Mouse (Mus musculus) liver, adult 2 months (tissue): ENCODE measurements around the gene Pfkfb1. TPM values are rescaled to one million over a fixed set of nuclear protein-coding genes. Genes with fewer than 3 reads are reported as not detected.

Experiments
- DNase-seq: peaks from one replicate; pipeline ENCODE4 v3.0.0-alpha.2; 2011; ENCODE audit warnings: low read depth, low spot score; ENCODE audit errors: extremely low read depth
- H3K27ac ChIP-seq: fragments of 200-500 bp; replicated peaks from 2 replicates; pipeline ENCODE4 v1.5.1; 2012; ENCODE audit warnings: low read depth, mild to moderate bottlenecking, control low read depth, inconsistent platforms, low read length; ENCODE audit not compliant: insufficient read depth
- H3K27me3 ChIP-seq: fragments of 200-500 bp; 2 replicates; pipeline ENCODE4 v1.6.1; 2012; ENCODE audit warnings: mild to moderate bottlenecking, moderate library complexity, low read length, inconsistent platforms; ENCODE audit not compliant: control insufficient read depth, insufficient read depth
- H3K36me3 ChIP-seq: fragments of 200-500 bp; 2 replicates; pipeline ENCODE4 v1.6.1; 2012; ENCODE audit warnings: low read length, inconsistent platforms; ENCODE audit not compliant: control insufficient read depth, insufficient read depth
- H3K4me1 ChIP-seq: fragments of 200-500 bp; 2 replicates; pipeline ENCODE4 v1.6.1; 2011; ENCODE audit warnings: low read length; ENCODE audit not compliant: control insufficient read depth, insufficient read depth
- H3K4me3 ChIP-seq: fragments of 200-500 bp; 2 replicates; pipeline ENCODE4 v1.5.1; 2011; ENCODE audit warnings: low read depth, mild to moderate bottlenecking, control low read depth, low read length, moderate library complexity; ENCODE audit not compliant: insufficient read depth
- H3K79me2 ChIP-seq: fragments of 200-500 bp; 2 replicates; pipeline ENCODE4 v1.6.1; 2012; ENCODE audit warnings: inconsistent platforms, mild to moderate bottlenecking, low read length, moderate library complexity; ENCODE audit not compliant: control insufficient read depth, insufficient read depth
- H3K9ac ChIP-seq: fragments of 200-500 bp; 2 replicates; pipeline ENCODE4 v1.6.1; 2012; ENCODE audit warnings: low read depth, mild to moderate bottlenecking, control low read depth, inconsistent platforms, low read length
- CTCF ChIP-seq: fragments of 200-500 bp; IDR thresholded peaks from 2 replicates; pipeline ENCODE4 v1.5.1; 2011; ENCODE audit warnings: low read depth, low read length, control low read depth
- POLR2A ChIP-seq: fragments of 200-500 bp; IDR thresholded peaks from 2 replicates; pipeline ENCODE4 v1.6.1; 2011; ENCODE audit warnings: low read length, control low read depth; ENCODE audit not compliant: insufficient read depth; ENCODE audit errors: extremely low read depth
- WGBS: fragments of 180-500 bp; shearing (Covaris S2); methylation state at CpG from one replicate; pipeline ENCODE4 v1.1.7; 2018; 5-methylcytosine and 5-hydroxymethylcytosine counted together
- polyA plus RNA-seq: library from polyadenylated mRNA; depleted of rRNA; stranded (reverse); fragments of >200 nt; gene quantifications from 2 replicates; pipeline ENCODE4 v1.2.3, GENCODE M21; 2012
- total RNA-seq: library from RNA; depleted of rRNA; stranded (reverse); fragments of >200 nt; gene quantifications from 2 replicates; pipeline ENCODE4 v1.2.3, GENCODE M21; 2014

Pfkfb1 gene
- total and polyA plus RNA-seq, 2 experiments, result 23.5 to 31.6 TPM

GRCm38 (mm10) chrX:150554032-150554431, 34.0 kb upstream of the Pfkfb1 start:
- 88% methylated on average over 3 of the region's 3 CpGs for WGBS
- Histone ChIP-seq H3K79me2 (no peaks in the 10 kb centered on the region), H3K4me3 (no peak overlapping the region), H3K27ac (no peak overlapping the region), H3K4me1 (peaks cover 12% of the 10 kb centered on the region), H3K36me3 (peaks cover 6% of the 10 kb centered on the region; the same call in 1 of the 2 replicates), H3K27me3 (no peaks in the 10 kb centered on the region), H3K9ac (no peak overlapping the region)
- no peak for TF ChIP-seq CTCF
- DNase-seq, result no peak

- no peak for DNase-seq
- H3K79me2 ChIP-seq, result no peaks in the 10 kb centered on the region
- H3K27ac ChIP-seq, result no peak overlapping the region
- H3K9ac ChIP-seq, result no peak overlapping the region
- no peak overlapping the region for H3K4me3 ChIP-seq
- no peaks in the 10 kb centered on the region for H3K27me3 ChIP-seq
- no peaks in the 10 kb centered on the region for H3K4me1 ChIP-seq
- peaks cover 6% of the 10 kb centered on the region; the same call in 1 of the 2 replicates for H3K36me3 ChIP-seq
- TF ChIP-seq CTCF (no peak), POLR2A (no peak)
- 93% methylated on average over 12 of the region's 12 CpGs for WGBS
Observed at GRCm38 (mm10) chrX:150564644-150565357, 23.2 kb upstream of the Pfkfb1 start.

GRCm38 (mm10) chrX:150581921-150582320, 6.1 kb upstream of the Pfkfb1 start:
- peaks cover 1% of the 10 kb centered on the region; the same call in 1 of the 2 replicates for H3K4me1 ChIP-seq
- H3K27me3 ChIP-seq, result no peaks in the 10 kb centered on the region
- H3K9ac ChIP-seq, result no peak overlapping the region
- no peaks in the 10 kb centered on the region for H3K79me2 ChIP-seq
- peaks cover 10% of the 10 kb centered on the region; the same call in 1 of the 2 replicates for H3K36me3 ChIP-seq
- no peak for DNase-seq
- H3K27ac ChIP-seq, result no peak overlapping the region
- H3K4me3 ChIP-seq, result no peak overlapping the region
- TF ChIP-seq CTCF (no peak), POLR2A (no peak)

- H3K27ac ChIP-seq, result peak overlapping the region; percentile 16; the same call in 1 of the 2 replicates
- DNase-seq, result peak; percentile 20
- H3K4me3 ChIP-seq, result no peak overlapping the region
- peaks cover 3% of the 10 kb centered on the region; the same call in 1 of the 2 replicates for H3K4me1 ChIP-seq
- H3K9ac ChIP-seq, result no peak overlapping the region
- WGBS, result 50% methylated on average over 8 of the region's 8 CpGs
- no peaks in the 10 kb centered on the region for H3K27me3 ChIP-seq
- H3K79me2 ChIP-seq, result no peaks in the 10 kb centered on the region
- no peak for TF ChIP-seq POLR2A
- no peak for TF ChIP-seq CTCF
- H3K36me3 ChIP-seq, result peaks cover 10% of the 10 kb centered on the region; the same call in 1 of the 2 replicates
Observed at GRCm38 (mm10) chrX:150585116-150585515, 2.9 kb upstream of the Pfkfb1 start.

GRCm38 (mm10) chrX:150589696-150590095, 1.7 kb downstream of the Pfkfb1 start, which contains the start of gene Apex2:
Gene Apex2, minus strand, starts transcription at chrX:150589868.
- DNase-seq, result peak; percentile 74
- no peaks in the 10 kb centered on the region for H3K27me3 ChIP-seq
- H3K4me3 ChIP-seq, result peak within 1 kb of the TSS; percentile 7
- TF ChIP-seq POLR2A, result no peak
- H3K9ac ChIP-seq, result no peak within 1 kb of the TSS
- WGBS, result 21% methylated on average over 5 of the region's 5 CpGs
- H3K4me1 ChIP-seq, result peaks cover 6% of the 10 kb centered on the region; the same call in 1 of the 2 replicates
- H3K27ac ChIP-seq, result peak within 1 kb of the TSS; percentile 55
- H3K79me2 ChIP-seq, result 0 out of 2 replicates have a peak, but pooled peaks cover 2% of the 10 kb centered on the region
- no peaks in the 10 kb centered on the region for H3K36me3 ChIP-seq

- 22% methylated on average over 12 of the region's 12 CpGs for WGBS
- Histone ChIP-seq H3K4me3 (peak overlapping the region; percentile 41), H3K27me3 (no peaks in the 10 kb centered on the region), H3K36me3 (no peaks in the 10 kb centered on the region), H3K79me2 (0 out of 2 replicates have a peak, but pooled peaks cover 6% of the 10 kb centered on the region), H3K9ac (peak overlapping the region; percentile 71; the same call in 1 of the 2 replicates), H3K4me1 (peaks cover 6% of the 10 kb centered on the region; the same call in 1 of the 2 replicates), H3K27ac (peak overlapping the region; percentile 88)
- peak; percentile 82 for DNase-seq
- TF ChIP-seq CTCF (no peak), POLR2A (no peak)
Observed at GRCm38 (mm10) chrX:150593266-150594035, 5.4 kb downstream of the Pfkfb1 start.
